Comparison of ENCODE assay signal across 23 mouse cellular contexts in the genomic region with DNA sequence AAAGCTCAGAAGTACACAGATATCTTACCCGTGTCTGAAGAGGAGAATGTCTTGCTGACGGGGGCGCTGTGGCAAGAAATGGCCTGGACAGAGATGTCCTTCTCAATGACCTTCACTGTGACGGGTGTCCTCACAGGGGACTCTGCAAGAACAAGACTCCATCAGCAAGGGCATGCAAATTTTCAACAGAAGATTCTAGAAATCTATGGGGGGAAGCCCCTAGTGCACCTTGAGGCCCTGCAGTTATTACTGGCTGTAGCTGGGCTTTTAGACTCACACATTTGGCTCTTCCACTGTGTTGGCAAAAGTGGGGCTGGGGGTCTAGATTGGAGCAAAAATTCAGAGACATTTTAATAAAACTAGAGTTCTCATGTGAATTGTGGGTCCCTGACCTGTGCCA. TPM values are rescaled to one million over a fixed set of nuclear protein-coding genes. Genes with fewer than 3 reads are reported as not detected.
DNase-seq lines count a peak whose midpoint lies in the region; ATAC-seq and TF ChIP-seq lines count a peak whose summit lies in the region.
"Had no signal": no experiment of that assay in that cellular context is flagged by ENCODE, and none has a peak within 500 bp of the region (broad histone marks: within the 10 kb centered on the region; RNA-seq: fewer than 3 reads in every experiment).

No protein-coding gene starts in this region.

- peaks cover 0 to 17% of the 10 kb centered on the region in 2 experiments for H3K36me3 ChIP-seq in CH12.LX (replicated peaks in 1 of 2; ENCODE audit: control insufficient read depth in 1 of 2, insufficient read depth in 1 of 2, low read length in 1 of 2)

- H3K9ac ChIP-seq in CH12.LX (ENCODE audit: insufficient read depth, low read depth), result no peak overlapping the region

- TF ChIP-seq POLR2A in CH12.LX (IDR thresholded peaks at IDR 0.05; ENCODE audit: low read depth, low read length), result no peak; the same call in 1 of the 2 replicates

- in situ Hi-C loops in CH12.LX (cut with MboI; ENCODE audit: low pct_ligation_motif_present, low pct_unique_long_range_greater_than_20kb, low sequenced_read_pairs), result no loop called here

- peaks cover 32 to 76% of the 10 kb centered on the region in 2 experiments for H3K4me1 ChIP-seq in CH12.LX (ENCODE audit: control insufficient read depth in 1 of 2, insufficient read depth in 2 of 2)

- DNase-seq in gastrocnemius, adult 2 months, result peak; percentile 36
- no peak for DNase-seq in gastrocnemius, postnatal 10 days
- DNase-seq in A20 (ENCODE audit: low read depth, low spot score) (peak; percentile 12), CH12.LX (ENCODE audit: extremely low read depth) (peak; percentile 74)
- no peak for DNase-seq in lung, postnatal 4 days
- no peak for DNase-seq in cerebellum, adult 11 months
- DNase-seq in gastrocnemius, postnatal 14 days, result no peak
- DNase-seq: adrenal gland, adult 2 months; adrenal gland, adult 8-10 months; adrenal gland, postnatal 10 days; adrenal gland, postnatal 14 days; adrenal gland, postnatal 25 days; adrenal gland, postnatal 36 days; B cell, adult 2 months; cerebellum, adult 11-12 months; cerebellum, adult 18-20 months; cerebellum, adult 2 months; cerebellum, adult 8-10 months; cerebellum, adult 9-10 months had no signal

- dilution Hi-C loops in CH12.LX (cut with MboI; ENCODE audit: extremely low pct_ligation_motif_present, extremely low pct_unique_long_range_greater_than_20kb, low sequenced_read_pairs), result no loop called here

- peak; percentile 33 for ATAC-seq in CD4-positive, CD25-positive, alpha-beta regulatory T cell, adult 4 months
- ATAC-seq: activated CD4-positive, CD25-positive, alpha-beta regulatory T cell, adult 4 months; Patski had no signal

- no peaks in the 10 kb centered on the region for H3K27me3 ChIP-seq in CH12.LX (replicated peaks)
- H3K27me3 ChIP-seq: Patski had no signal

- no peaks in the 10 kb centered on the region for H3K79me2 ChIP-seq in CH12.LX (replicated peaks; ENCODE audit: control insufficient read depth, extremely low read depth, insufficient read depth, poor library complexity, severe bottlenecking)

- peak; percentile 80 for TF ChIP-seq EP300 in CH12.LX (IDR thresholded peaks at IDR 0.05; ENCODE audit: low read length)

- TF ChIP-seq RAD21 in CH12.LX (IDR thresholded peaks at IDR 0.05; ENCODE audit: low read depth, low read length), result peak; percentile 4

- peak overlapping the region; percentile 91 for H3K27ac ChIP-seq in gastrocnemius, adult 2 months
- no peak overlapping the region for H3K27ac ChIP-seq in CH12.LX (ENCODE audit: insufficient read depth, low read depth)

- intact Hi-C loops in gastrocnemius, adult 2 months (cut with DNase I), result loop anchor here (2.0 kb wide), 1 partner anchor 46 kb away; no protein-coding TSS in a partner anchor
- intact Hi-C loops in gastrocnemius, postnatal 14 days (cut with DNase I; ENCODE audit: low total_unique reads), result no loop called here

- peak overlapping the region; percentile 2 for H3K4me3 ChIP-seq in gastrocnemius, adult 2 months
- H3K4me3 ChIP-seq in CH12.LX (replicated peaks in 1 of 3; ENCODE audit: low read depth in 2 of 3, low read length in 2 of 3, poor library complexity in 1 of 3), result peak overlapping the region in 1 of 3 experiments; percentile 14

- peaks cover 4% of the 10 kb centered on the region for H3K9me3 ChIP-seq in CH12.LX (replicated peaks; ENCODE audit: low read length)
- H3K9me3 ChIP-seq: G1E had no signal

- H3K4me2 ChIP-seq in CH12.LX (ENCODE audit: insufficient read depth, low read depth, poor library complexity, severe bottlenecking), result peak overlapping the region; percentile 89

- no peak for TF ChIP-seq CTCF in gastrocnemius, adult 2 months (IDR thresholded peaks at IDR 0.05)
- peak in 1 of 2 experiments; percentile 46; a peak in 2 of 4 replicates for TF ChIP-seq CTCF in CH12.LX (conservative IDR thresholded peaks at IDR 0.05 in 1 of 2, IDR thresholded peaks at IDR 0.05 in 1 of 2; ENCODE audit: low read depth in 2 of 2, low read length in 2 of 2)

TF ChIP-seq in CH12.LX, 34 proteins besides CTCF, POLR2A, EP300 and RAD21:
- no peak for TF ChIP-seq JUN (IDR thresholded peaks at IDR 0.05; ENCODE audit: insufficient read depth, low read depth, low read length)
- no peak for TF ChIP-seq USF2 (conservative IDR thresholded peaks at IDR 0.05; ENCODE audit: low read depth, low read length)
- TF ChIP-seq CHD2 (IDR thresholded peaks at IDR 0.05; ENCODE audit: low read length), result 0 out of 2 replicates have a peak, but pooled peaks have one; percentile 65
- peak; percentile 71; the same call in 1 of the 2 replicates for TF ChIP-seq MXI1 (IDR thresholded peaks at IDR 0.05; ENCODE audit: low read depth, low read length)
- TF ChIP-seq NELFE (IDR thresholded peaks at IDR 0.05; ENCODE audit: low read depth, low read length), result peak; percentile 25; the same call in 1 of the 2 replicates
- TF ChIP-seq POLR2AphosphoS2 (IDR thresholded peaks at IDR 0.05; ENCODE audit: low read depth, low read length), result no peak
- no peak for TF ChIP-seq USF1 (IDR thresholded peaks at IDR 0.05; ENCODE audit: low read depth, low read length)
- TF ChIP-seq KAT2A (IDR thresholded peaks at IDR 0.05; ENCODE audit: insufficient replicate concordance, low read length), result 0 out of 2 replicates have a peak, but pooled peaks have one; percentile 36
- TF ChIP-seq CHD1 (IDR thresholded peaks at IDR 0.05; ENCODE audit: low read depth, low read length), result peak; percentile 95
- TF ChIP-seq MYC (IDR thresholded peaks at IDR 0.05; ENCODE audit: low read depth, low read length), result peak; percentile 73; the same call in 1 of the 2 replicates
- TF ChIP-seq E2F4 (IDR thresholded peaks at IDR 0.05; ENCODE audit: insufficient replicate concordance, low read depth, low read length), result no peak
- peak; percentile 75; the same call in 1 of the 2 replicates for TF ChIP-seq RCOR1 (conservative IDR thresholded peaks at IDR 0.05; ENCODE audit: low read depth, low read length)
- peak; percentile 62 for TF ChIP-seq BHLHE40 (IDR thresholded peaks at IDR 0.05; ENCODE audit: low read depth, low read length)
- peak; percentile 15; the same call in 1 of the 2 replicates for TF ChIP-seq MAFK (IDR thresholded peaks at IDR 0.05; ENCODE audit: insufficient replicate concordance, low read length)
- no peak for TF ChIP-seq UBTF (IDR thresholded peaks at IDR 0.05; ENCODE audit: low read depth, low read length)
- TF ChIP-seq ZMIZ1 (IDR thresholded peaks at IDR 0.05; ENCODE audit: low read depth, low read length), result no peak
- TF ChIP-seq NRF1 (IDR thresholded peaks at IDR 0.05; ENCODE audit: low read depth, low read length), result no peak
- no peak for TF ChIP-seq ZC3H11A (IDR thresholded peaks at IDR 0.05; ENCODE audit: low read depth, low read length)
- no peak for TF ChIP-seq TBP (conservative IDR thresholded peaks at IDR 0.05; ENCODE audit: low read depth, low read length)
- TF ChIP-seq ZNF384 (IDR thresholded peaks at IDR 0.05; ENCODE audit: low read depth, low read length), result no peak
- peak; percentile 86 for TF ChIP-seq IRF4 (IDR thresholded peaks at IDR 0.05; ENCODE audit: low read depth, low read length)
- TF ChIP-seq GABPA (IDR thresholded peaks at IDR 0.05; ENCODE audit: insufficient replicate concordance, low read depth, low read length), result no peak
- TF ChIP-seq ETS1 (conservative IDR thresholded peaks at IDR 0.05; ENCODE audit: low read depth, low read length), result peak; percentile 72; the same call in 1 of the 2 replicates
- peak; percentile 87 for TF ChIP-seq MAZ (IDR thresholded peaks at IDR 0.05; ENCODE audit: low read depth, low read length)
- TF ChIP-seq TCF12 (IDR thresholded peaks at IDR 0.05; ENCODE audit: low read depth, low read length), result peak; percentile 70; the same call in 1 of the 2 replicates
- peak; percentile 51; the same call in 1 of the 2 replicates for TF ChIP-seq JUND (conservative IDR thresholded peaks at IDR 0.05; ENCODE audit: low read depth, low read length)
- TF ChIP-seq PAX5 (IDR thresholded peaks at IDR 0.05; ENCODE audit: low read length), result no peak
- TF ChIP-seq SMC3 (IDR thresholded peaks at IDR 0.05; ENCODE audit: low read depth, low read length), result peak; percentile 26; the same call in 1 of the 2 replicates
- peak; percentile 81 for TF ChIP-seq MEF2A (IDR thresholded peaks at IDR 0.05; ENCODE audit: borderline replicate concordance, low read depth, low read length)
- peak; percentile 40; the same call in 1 of the 2 replicates for TF ChIP-seq HCFC1 (IDR thresholded peaks at IDR 0.05; ENCODE audit: low read depth, low read length)
- TF ChIP-seq MAX (IDR thresholded peaks at IDR 0.05; ENCODE audit: low read length), result peak; percentile 57
- no peak for TF ChIP-seq ZKSCAN1 (IDR thresholded peaks at IDR 0.05; ENCODE audit: borderline replicate concordance, low read depth, low read length)
- TF ChIP-seq SIN3A (IDR thresholded peaks at IDR 0.05; ENCODE audit: low read length), result peak; percentile 61; the same call in 1 of the 2 replicates
- TF ChIP-seq ELF1 (IDR thresholded peaks at IDR 0.05; ENCODE audit: low read depth, low read length), result peak; percentile 36; the same call in 1 of the 2 replicates
TF ChIP-seq in CH12.LX: peak in this region for 20.

RNA-seq across cellular contexts. Expression of gene Prdm15, which starts 23.5 kb away (rescaled TPM):
- total RNA-seq in gastrocnemius, adult 2 months (2021), result 10 to 100 TPM in 1 of 2 experiments, 1 to 10 TPM in 1; 6.7 to 10.2 TPM
- 1 to 10 TPM; 4.9 to 8.4 TPM for total RNA-seq in gastrocnemius, postnatal 10 days (2021)
- 10 to 100 TPM; 14.7 to 17.3 TPM for polyA plus RNA-seq in CD4-positive, CD25-positive, alpha-beta regulatory T cell, adult 4 months (2017; shearing (Covaris generic))
- total RNA-seq in CH12.LX (2012; rRNA removed) (7.9 and 9.1 TPM in 2 replicates), CH12.LX (2014; rRNA removed) (6.3 and 6.4 TPM in 2 replicates)
- 6.8 and 7.3 TPM in 2 replicates for polyA plus RNA-seq in CH12.LX (2012; ENCODE audit: insufficient read length, low read depth)
- total RNA-seq in gastrocnemius, postnatal 14 days (2021), result 1 to 10 TPM; 3.7 to 5.9 TPM

Comparison
In these comparisons a context has a peak if more than half of its experiments do, and no peak if none do; other contexts are left out.
1. DNase-seq: peak in gastrocnemius, adult 2 months (single experiment), A20 (single experiment) and CH12.LX (single experiment); none in gastrocnemius, postnatal 10 days (single experiment), lung, postnatal 4 days (0 of 2), cerebellum, adult 11 months (single experiment) and gastrocnemius, postnatal 14 days (single experiment).